Comparison of ENCODE assay signal across 8 mouse cellular contexts in the genomic region with DNA sequence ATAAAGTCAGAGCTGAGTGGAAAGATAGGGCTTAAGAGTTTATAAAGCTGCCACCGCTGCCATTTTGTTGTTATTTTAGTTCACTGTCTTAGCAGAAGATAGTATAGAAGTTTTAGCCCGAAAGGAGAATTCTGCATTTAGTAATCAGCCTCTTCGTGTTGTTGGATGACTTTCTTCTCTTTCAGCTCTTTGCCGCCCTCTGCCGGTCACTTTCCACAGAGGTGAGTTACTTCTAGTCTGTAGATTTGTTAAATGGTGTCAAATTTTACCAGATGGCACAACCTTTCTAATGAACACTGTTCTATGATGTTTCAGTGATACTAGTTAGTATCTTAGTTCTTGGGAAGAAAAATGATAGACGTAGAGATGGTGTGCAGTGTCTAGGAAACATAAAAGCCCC. TPM values are rescaled to one million over a fixed set of nuclear protein-coding genes. Genes with fewer than 3 reads are reported as not detected.
A peak's percentile ranks its signal among the peaks of the same experiment; 100 is the strongest.
DNase-seq lines count a peak whose midpoint lies in the region; ATAC-seq and TF ChIP-seq lines count a peak whose summit lies in the region.

No protein-coding gene starts in this region.

- H3K9ac ChIP-seq in forebrain, embryonic 15.5 days (replicated peaks) = no peak overlapping the region
- H3K9ac ChIP-seq in limb, embryonic 14.5 days (ENCODE audit: low read depth, low read length, severe bottlenecking) = no peak overlapping the region

- no peak overlapping the region for H3K4me2 ChIP-seq in forebrain, embryonic 15.5 days (replicated peaks)
- no peak overlapping the region for H3K4me2 ChIP-seq in limb, embryonic 14.5 days (replicated peaks; ENCODE audit: low read depth, low read length, severe bottlenecking)

- H3K27ac ChIP-seq in forebrain, embryonic 10.5 days = no peak overlapping the region
- H3K27ac ChIP-seq in forebrain, embryonic 15.5 days (replicated peaks) = no peak overlapping the region
- no peak overlapping the region for H3K27ac ChIP-seq in limb, embryonic 14.5 days (replicated peaks; ENCODE audit: low read depth, low read length)

- H3K9me3 ChIP-seq in forebrain, embryonic 10.5 days = no peaks in the 10 kb centered on the region
- H3K9me3 ChIP-seq in forebrain, embryonic 15.5 days = no peaks in the 10 kb centered on the region
- no peaks in the 10 kb centered on the region for H3K9me3 ChIP-seq in limb, embryonic 14.5 days (ENCODE audit: control insufficient read depth, low read length)

- H3K27me3 ChIP-seq in forebrain, embryonic 10.5 days (ENCODE audit: poor library complexity, severe bottlenecking) = no peaks in the 10 kb centered on the region
- H3K27me3 ChIP-seq in forebrain, embryonic 15.5 days = no peaks in the 10 kb centered on the region
- H3K27me3 ChIP-seq in limb, embryonic 14.5 days (ENCODE audit: control insufficient read depth, insufficient read depth, low read length) = no peaks in the 10 kb centered on the region

- DNase-seq in forebrain, embryonic 10.5 days (ENCODE audit: extremely low spot score, low spot score) = peak; percentile 77
- peak; percentile 92 for DNase-seq in 3T3-L1 (ENCODE audit: low read depth, low spot score)
- peak; percentile 61 to 75 for DNase-seq in adrenal gland, adult 18-20 months (ENCODE audit: low spot score in 2 of 2)
- DNase-seq in embryo, embryonic 10 days (ENCODE audit: low spot score) = peak; percentile 89
- peak; percentile 85 for DNase-seq in heart, postnatal 4 days
- DNase-seq in limb, embryonic 14.5 days (ENCODE audit: low spot score) = peak; percentile 64
- peak; percentile 82 for DNase-seq in retina, embryonic 14.5 days (ENCODE audit: low spot score)

- H3K36me3 ChIP-seq in forebrain, embryonic 10.5 days (replicated peaks) = no peaks in the 10 kb centered on the region
- no peaks in the 10 kb centered on the region for H3K36me3 ChIP-seq in forebrain, embryonic 15.5 days
- H3K36me3 ChIP-seq in limb, embryonic 14.5 days (ENCODE audit: control insufficient read depth, insufficient read depth, low read length) = no peaks in the 10 kb centered on the region; the same call in 1 of the 2 replicates

- no peak for TF ChIP-seq POLR2A in limb, embryonic 14.5 days (IDR thresholded peaks at IDR 0.05; ENCODE audit: borderline replicate concordance, extremely low read depth, insufficient read depth, insufficient read length)

- H3K4me3 ChIP-seq in forebrain, embryonic 10.5 days = no peak overlapping the region
- H3K4me3 ChIP-seq in forebrain, embryonic 15.5 days = no peak overlapping the region
- H3K4me3 ChIP-seq in limb, embryonic 14.5 days (replicated peaks; ENCODE audit: low read length) = no peak overlapping the region

- H3K4me1 ChIP-seq in forebrain, embryonic 10.5 days = no peaks in the 10 kb centered on the region
- no peaks in the 10 kb centered on the region for H3K4me1 ChIP-seq in forebrain, embryonic 15.5 days
- H3K4me1 ChIP-seq in limb, embryonic 14.5 days (ENCODE audit: control insufficient read depth, insufficient read depth, low read length) = no peaks in the 10 kb centered on the region

- 27% methylated on average over 6 of the region's 6 CpGs for WGBS in forebrain, embryonic 10.5 days
- WGBS in forebrain, embryonic 15.5 days = 24% methylated on average over 6 of the region's 6 CpGs
- WGBS in limb, embryonic 14.5 days = 23% methylated on average over 6 of the region's 6 CpGs

- ATAC-seq in forebrain, embryonic 15.5 days (replicated peaks) = no peak
- ATAC-seq in limb, embryonic 14.5 days (ENCODE audit: low FRiP score, low read depth) = no peak

RNA-seq across cellular contexts. Expression of a gene that starts 7.7 kb away (rescaled TPM):
- polyA plus RNA-seq in forebrain, embryonic 10.5 days (2016; fragmentation: Nextera tagmentation; extraction: Ambion mirVana) = 15.1 and 15.7 TPM in 2 replicates
- polyA plus RNA-seq in forebrain, embryonic 15.5 days (2015; fragmentation: Nextera tagmentation; extraction: Ambion mirVana) = 9.7 and 13.0 TPM in 2 replicates
- total RNA-seq in adrenal gland, adult 18-20 months (2021) = 10 to 100 TPM; 28.9 to 37.3 TPM
- 10 to 100 TPM; 35.7 to 36.0 TPM for total RNA-seq in heart, postnatal 4 days (2021)
- polyA plus RNA-seq in limb, embryonic 14.5 days (2012; rRNA removed) = 15.8 and 17.7 TPM in 2 replicates
- 7.7 and 8.8 TPM in 2 replicates for polyA plus RNA-seq in limb, embryonic 14.5 days (2014; fragmentation: Nextera tagmentation; extraction: Ambion mirVana)

RNA-seq across cellular contexts. Expression of a gene that starts 7.7 kb away (rescaled TPM):
- 15.0 and 16.3 TPM in 2 replicates for polyA plus RNA-seq in forebrain, embryonic 10.5 days (2016; fragmentation: Nextera tagmentation; extraction: Ambion mirVana)
- polyA plus RNA-seq in forebrain, embryonic 15.5 days (2015; fragmentation: Nextera tagmentation; extraction: Ambion mirVana) = 7.5 and 7.8 TPM in 2 replicates
- 1 to 10 TPM; 7.2 to 8.2 TPM for total RNA-seq in adrenal gland, adult 18-20 months (2021)
- total RNA-seq in heart, postnatal 4 days (2021) = 1 to 10 TPM; 8.2 to 8.3 TPM
- 7.0 and 8.2 TPM in 2 replicates for polyA plus RNA-seq in limb, embryonic 14.5 days (2012; rRNA removed)
- polyA plus RNA-seq in limb, embryonic 14.5 days (2014; fragmentation: Nextera tagmentation; extraction: Ambion mirVana) = 13.0 and 13.3 TPM in 2 replicates

RNA-seq across cellular contexts. Expression of a gene that starts 21.5 kb away (rescaled TPM):
- not detected in 2 replicates for polyA plus RNA-seq in forebrain, embryonic 10.5 days (2016; fragmentation: Nextera tagmentation; extraction: Ambion mirVana)
- 0.04 TPM in 1 of 2 replicates, not detected in the other for polyA plus RNA-seq in forebrain, embryonic 15.5 days (2015; fragmentation: Nextera tagmentation; extraction: Ambion mirVana)
- total RNA-seq in adrenal gland, adult 18-20 months (2021) = under 1 TPM; 0.13 to 0.20 TPM
- not detected for total RNA-seq in heart, postnatal 4 days (2021)
- polyA plus RNA-seq in limb, embryonic 14.5 days (2012; rRNA removed) = 0.11 and 0.18 TPM in 2 replicates
- 0.32 TPM in 1 of 2 replicates, not detected in the other for polyA plus RNA-seq in limb, embryonic 14.5 days (2014; fragmentation: Nextera tagmentation; extraction: Ambion mirVana)
